Mouse (Mus musculus) liver, adult (tissue): ENCODE results near the gene Gal.

Experiments
- GATA4 ChIP-seq: IDR thresholded peaks from 2 replicates; pipeline ENCODE4 v1.6.1; 2014; ENCODE audit warnings: mild to moderate bottlenecking, low read length; ENCODE audit not compliant: insufficient replicate concordance

The Gal gene

GRCm38 (mm10) chr19:3414268-3414733, at the start of gene Gal:
Gene Gal (minus strand): TSS chr19:3414544.
- no peak for TF ChIP-seq GATA4

DNA sequence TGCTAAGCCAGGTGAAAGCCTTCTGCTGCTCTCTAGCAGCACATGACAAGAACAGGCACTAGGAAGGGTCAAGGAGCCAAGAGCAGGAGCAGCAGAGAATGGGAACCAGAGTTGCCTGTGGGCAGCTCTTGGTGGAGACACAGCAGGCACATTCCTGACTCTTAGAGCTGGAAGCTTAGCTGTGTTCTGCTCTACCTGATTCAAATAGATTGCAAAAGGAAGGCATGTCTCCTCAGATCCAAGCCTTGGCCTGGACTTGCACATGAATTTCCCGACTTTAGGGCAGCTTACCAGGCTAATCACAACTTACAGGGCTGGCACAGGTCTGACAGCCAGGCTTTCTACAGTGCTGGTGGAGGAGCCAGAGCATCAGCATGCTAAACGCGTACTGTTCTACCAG, 45.6 kb upstream of the Gal start:
- no peak for TF ChIP-seq GATA4

DNA sequence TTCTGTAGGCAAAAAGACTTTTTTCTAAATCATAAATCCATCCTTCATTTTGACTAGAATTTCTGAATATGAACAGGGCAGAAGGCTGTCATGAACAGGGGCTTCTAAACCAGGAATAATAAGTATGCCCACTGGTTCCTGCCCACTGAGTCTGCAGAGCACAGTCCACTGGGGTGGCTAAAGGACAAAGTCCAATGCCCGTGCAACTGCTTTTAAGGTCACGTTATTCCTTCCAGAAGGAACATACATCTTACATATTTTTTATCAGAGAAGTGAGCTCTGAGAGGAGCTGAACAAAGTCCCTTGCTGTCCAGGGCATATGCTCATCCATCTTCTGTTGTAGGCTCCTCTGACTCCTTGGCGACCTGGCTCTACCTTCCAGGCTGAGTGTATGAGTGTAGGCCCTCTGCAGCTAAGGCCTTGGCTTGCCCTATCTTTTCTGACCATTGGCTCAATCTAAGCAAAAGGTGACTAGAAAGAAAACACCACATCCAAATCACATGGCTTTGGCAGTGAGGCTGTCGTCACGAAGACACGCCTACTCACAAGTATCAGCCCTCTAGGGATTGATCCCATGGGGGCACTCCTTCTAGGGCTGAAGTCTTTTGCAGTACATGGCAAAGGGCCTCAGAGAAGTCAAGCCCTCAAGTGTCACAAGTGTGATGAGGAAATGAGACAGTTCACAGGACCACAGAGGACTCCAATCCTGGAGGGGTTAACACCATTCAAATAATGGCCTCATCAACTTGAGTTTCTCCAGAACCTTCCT, 44.2 kb upstream of the Gal start:
- TF ChIP-seq GATA4 = no peak

DNA sequence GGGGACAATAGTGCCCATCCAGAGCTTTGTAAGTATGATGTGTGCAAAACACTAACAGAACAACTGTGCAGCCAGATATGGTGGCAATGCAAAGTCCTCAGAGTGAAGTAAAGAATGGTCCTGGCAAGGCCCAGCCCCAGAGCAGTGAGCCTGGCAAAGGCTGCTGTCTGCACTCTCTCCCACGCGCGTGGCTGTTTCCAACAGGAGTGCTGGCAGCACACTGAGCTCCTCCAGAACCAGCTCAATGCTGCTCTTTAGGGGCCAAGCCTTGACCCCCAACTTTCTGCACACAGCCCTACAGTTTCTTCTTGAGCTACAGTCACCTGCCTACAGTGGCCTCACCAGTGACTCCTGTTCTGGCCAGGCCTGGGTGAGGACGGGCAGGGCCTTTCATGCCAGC, 43.4 kb upstream of the Gal start:
- no peak for TF ChIP-seq GATA4

DNA sequence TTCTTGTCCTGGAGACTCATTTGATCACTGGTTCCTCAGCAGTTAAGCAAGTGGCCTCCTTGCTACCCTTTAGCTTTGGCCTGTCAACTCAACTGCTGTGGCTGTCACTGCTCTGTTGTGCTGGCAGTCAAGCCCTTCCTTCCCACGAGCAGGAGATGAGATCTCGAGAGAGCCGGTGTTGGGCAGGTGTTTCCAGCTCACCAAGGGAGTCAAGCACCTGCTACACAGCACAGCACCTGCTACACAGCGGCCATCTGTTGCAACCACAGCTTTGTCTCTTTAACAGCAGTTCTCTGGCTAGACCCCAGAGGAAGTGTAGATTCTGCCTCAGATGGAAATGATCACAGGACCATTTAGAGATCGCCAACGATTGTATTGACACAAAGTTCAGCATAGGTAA, 37.3 kb upstream of the Gal start:
- no peak for TF ChIP-seq GATA4

GRCm38 (mm10) chr19:3451170-3451569, 36.8 kb upstream of the Gal start:
- no peak for TF ChIP-seq GATA4

- TF ChIP-seq GATA4 = no peak
Measured at GRCm38 (mm10) chr19:3450714-3451113, 36.4 kb upstream of the Gal start.

GRCm38 (mm10) chr19:3449248-3449647, 34.9 kb upstream of the Gal start:
- no peak for TF ChIP-seq GATA4

GRCm38 (mm10) chr19:3447348-3447747, 33.0 kb upstream of the Gal start:
- TF ChIP-seq GATA4 = no peak

DNA sequence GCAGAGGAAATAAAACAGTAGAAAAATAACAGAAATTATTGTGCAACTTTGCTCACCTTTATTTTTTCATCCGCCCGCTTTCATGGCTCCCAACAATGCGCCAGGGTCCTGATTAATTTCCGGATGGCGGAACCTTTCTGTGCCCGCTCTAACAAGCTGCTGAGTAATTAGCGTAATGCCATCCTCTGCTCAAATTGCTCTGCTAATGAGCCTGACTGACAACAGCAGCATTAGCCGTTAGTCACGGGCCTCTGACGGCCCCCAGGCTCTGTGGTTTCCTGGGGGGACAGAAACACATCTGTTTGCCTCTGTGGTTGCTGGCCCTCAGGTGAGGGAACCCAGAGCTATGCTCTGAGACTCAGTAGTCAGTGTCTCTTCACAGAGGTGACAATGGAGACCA, 26.7 kb upstream of the Gal start:
- TF ChIP-seq GATA4 = no peak

DNA sequence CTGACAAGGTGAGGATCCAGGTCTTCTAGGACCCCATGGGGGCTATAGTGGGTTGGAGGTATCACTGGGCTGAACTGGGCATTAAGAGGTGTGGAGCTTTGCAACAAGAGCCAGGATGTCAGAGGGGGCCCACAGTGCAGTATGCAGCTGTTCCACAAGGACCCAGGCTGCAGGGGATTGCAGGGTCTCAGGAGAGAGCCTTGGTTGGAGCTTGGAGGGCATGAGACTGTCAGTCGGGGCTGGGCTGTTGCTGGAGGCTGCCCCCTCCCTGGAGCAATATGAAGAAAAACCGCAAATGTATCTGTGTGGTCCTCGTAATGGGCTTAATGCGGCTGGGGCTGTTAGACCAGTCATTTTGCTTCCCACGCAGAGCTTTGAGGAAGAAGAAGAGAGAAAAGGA, 26.3 kb upstream of the Gal start:
- no peak for TF ChIP-seq GATA4

DNA sequence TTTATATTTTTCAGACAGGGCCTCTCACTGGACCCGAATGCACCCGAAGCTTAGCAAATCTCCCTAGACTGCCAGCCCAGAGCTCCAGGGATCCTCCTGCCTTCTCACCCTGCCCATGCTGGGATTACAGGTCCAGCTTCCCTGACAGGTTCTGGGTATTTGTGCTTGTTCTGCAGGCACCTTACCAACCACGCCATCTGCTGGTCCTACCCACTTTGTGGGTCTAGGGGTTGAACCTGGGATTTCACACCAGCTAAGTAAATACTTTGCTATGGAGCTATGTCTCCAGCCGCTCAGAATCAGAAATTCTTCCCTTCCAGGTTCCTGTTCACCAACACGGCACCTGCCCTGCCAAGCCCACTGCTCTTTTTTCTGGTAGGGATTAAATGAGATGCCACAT, 23.6 kb upstream of the Gal start:
- TF ChIP-seq GATA4 = no peak

DNA sequence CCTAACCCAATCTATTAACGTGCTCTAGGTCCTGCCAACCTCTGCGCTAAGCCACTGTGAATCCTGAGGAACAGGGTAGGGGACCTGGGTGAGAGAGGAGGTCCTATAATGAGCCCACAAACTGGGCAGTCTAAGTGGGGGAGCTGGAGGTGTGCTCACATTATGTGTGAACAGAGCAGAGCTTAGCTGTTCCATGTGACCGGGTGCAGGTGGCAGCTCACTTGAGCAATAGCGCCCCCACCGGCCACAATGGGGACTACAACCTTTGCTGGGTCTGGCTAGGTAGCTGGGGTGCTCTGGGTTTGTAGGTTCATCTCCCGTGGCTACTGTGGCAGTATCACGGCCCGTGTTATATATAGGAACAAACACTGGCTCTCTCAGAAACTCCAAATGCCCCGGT, 22.5 kb upstream of the Gal start:
- TF ChIP-seq GATA4 = no peak

DNA sequence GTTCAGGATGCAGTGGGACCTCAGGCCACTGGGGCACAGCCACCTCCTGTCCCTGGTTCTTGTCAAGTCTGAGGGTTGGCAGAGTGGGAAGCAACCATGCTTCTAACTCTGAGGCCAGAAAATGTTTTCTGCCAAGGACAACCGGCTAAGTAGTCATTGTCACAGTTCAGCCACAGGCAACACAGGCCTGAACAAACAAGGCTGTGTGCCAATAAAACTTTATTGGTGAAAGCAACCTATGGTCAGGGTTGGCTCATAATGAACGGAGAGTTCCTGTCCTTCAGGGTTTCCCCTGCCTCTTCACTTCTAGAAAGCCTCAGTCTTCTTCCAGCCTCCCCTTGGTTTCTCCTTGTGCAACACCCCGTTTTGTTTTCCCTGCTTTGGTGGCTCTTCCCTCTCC, 21.5 kb upstream of the Gal start:
- no peak for TF ChIP-seq GATA4

DNA sequence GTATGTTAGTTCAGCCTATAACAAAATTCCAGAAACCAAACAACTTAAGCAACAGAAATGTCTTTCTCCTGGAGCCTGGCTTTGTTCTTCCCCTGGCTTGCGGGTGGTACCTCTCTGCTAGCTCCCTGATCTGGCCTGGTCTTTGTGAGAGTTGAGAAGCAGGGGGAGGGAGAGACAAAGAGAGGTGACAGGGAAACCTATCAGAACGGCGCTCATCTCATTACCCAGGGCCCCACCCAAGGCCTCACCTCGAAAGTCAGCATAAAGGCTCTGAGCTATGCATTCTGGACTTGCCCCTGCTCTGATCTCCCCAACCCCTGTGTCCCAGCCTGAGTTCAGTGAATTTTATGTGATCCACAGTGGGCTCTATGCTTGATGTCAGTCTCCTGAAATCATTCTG, 20.3 kb upstream of the Gal start:
- TF ChIP-seq GATA4 = no peak

DNA sequence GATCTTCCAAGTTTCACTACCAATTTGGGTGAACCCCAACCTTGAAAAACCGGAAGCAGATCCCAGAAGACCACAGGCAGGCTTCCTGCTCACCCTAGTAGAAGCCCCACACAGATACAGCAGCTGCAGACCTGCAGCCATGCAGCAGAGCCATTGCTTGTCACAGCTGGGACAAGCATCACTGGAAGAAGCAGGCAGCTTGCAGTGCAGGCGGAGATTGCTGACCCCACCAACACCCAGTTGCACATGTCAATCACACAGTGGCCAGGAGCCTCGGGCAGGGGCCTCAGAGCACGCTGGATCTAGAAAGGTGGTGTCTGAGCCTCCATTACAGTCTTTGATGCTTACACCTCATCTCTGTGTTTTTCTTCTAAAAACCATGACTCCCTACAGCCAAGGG, 19.8 kb upstream of the Gal start:
- TF ChIP-seq GATA4 = no peak

DNA sequence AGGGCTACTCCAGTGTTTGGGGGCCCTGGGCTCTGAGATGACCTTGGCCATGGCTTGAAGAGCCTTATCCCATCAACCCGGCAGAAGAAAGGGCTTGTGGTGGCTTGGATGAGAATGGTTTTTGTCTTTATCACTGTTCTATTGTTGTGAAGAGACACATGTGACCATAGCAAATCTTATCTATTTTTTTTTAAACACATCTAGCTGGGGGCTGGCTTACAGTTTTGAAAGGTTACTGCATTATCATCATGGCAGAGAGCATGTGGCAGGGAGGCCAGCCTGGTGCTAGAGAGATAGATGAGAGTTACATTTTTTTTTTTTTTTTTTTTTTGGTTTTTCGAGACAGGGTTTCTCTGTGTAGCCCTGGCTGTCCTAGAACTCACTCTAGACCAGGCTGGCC, 17.6 kb upstream of the Gal start:
- TF ChIP-seq GATA4 = no peak
